In the genomic region with DNA sequence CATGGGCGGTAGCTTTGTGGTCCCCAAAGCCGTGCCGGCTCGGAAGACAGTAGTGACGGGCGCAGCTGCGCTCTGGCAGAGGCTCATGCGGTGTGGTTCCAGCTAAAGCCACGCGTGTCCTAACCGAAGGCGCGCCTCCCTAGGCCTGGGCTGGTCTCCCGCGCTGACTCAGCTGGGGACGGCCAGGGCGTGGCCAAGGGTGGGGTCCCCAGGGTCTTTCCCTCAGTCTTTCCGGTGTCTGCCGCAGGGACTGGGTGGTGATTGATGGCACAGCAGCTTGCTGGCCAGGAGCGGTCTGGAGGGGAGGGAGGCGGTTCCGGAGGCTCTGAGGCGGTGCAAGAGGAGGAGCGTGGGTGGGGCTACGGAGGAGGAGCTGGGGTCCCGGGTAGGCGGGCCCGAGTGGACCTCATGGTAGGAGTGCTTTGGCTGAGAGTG, we compare ENCODE assay signal across 8 mouse cellular contexts. TPM values are rescaled to one million over a fixed set of nuclear protein-coding genes. Genes with fewer than 3 reads are reported as not detected.
DNase-seq lines count a peak whose midpoint lies in the region; ATAC-seq and TF ChIP-seq lines count a peak whose summit lies in the region.

No protein-coding gene starts in this region.

- H3K9ac ChIP-seq in MEL (ENCODE audit: control insufficient read depth, low read depth, low read length, poor library complexity, severe bottlenecking): peak overlapping the region; percentile 78
- peak overlapping the region; percentile 52 for H3K9ac ChIP-seq in hindbrain, embryonic 11.5 days (ENCODE audit: low read depth, low read length)

- DNase-seq in MEL (ENCODE audit: low read depth, low spot score): peak; percentile 97
- DNase-seq in cerebellum, adult 2 months: peak; percentile 33
- peak; percentile 58 to 82 for DNase-seq in frontal cortex, adult 2 months (ENCODE audit: extremely low spot score in 1 of 2, low spot score in 1 of 2)
- peak; percentile 90 for DNase-seq in hindbrain, embryonic 11.5 days (ENCODE audit: low spot score)
- peak; percentile 55 to 56 for DNase-seq in layer of hippocampus, postnatal 25 days (ENCODE audit: extremely low spot score in 1 of 2, low spot score in 1 of 2)
- DNase-seq in lung, postnatal 25 days (ENCODE audit: low spot score): peak; percentile 97
- DNase-seq in retina, embryonic 14.5 days (ENCODE audit: low spot score): peak; percentile 88
- peak; percentile 92 to 93 for DNase-seq in thymus, postnatal 36 days

- peaks cover 2 to 33% of the 10 kb centered on the region in 2 experiments; a peak in 3 of 4 replicates for H3K4me1 ChIP-seq in MEL (ENCODE audit: control insufficient read depth in 1 of 2, insufficient read depth in 2 of 2, low read length in 2 of 2)
- no peaks in the 10 kb centered on the region for H3K4me1 ChIP-seq in cerebellum, adult 2 months (ENCODE audit: control insufficient read depth, insufficient read depth, low read length)
- no peaks in the 10 kb centered on the region; the same call in 1 of the 2 replicates for H3K4me1 ChIP-seq in hindbrain, embryonic 11.5 days (replicated peaks; ENCODE audit: control insufficient read depth, insufficient read depth, low read length)

- TF ChIP-seq POLR2A in MEL (IDR thresholded peaks at IDR 0.05; ENCODE audit: control insufficient read depth in 1 of 2, insufficient read depth in 1 of 2, low read depth in 1 of 2, low read length in 2 of 2, poor library complexity in 1 of 2): peak; percentile 46 to 57; a peak in 2 of 4 replicates
- no peak for TF ChIP-seq POLR2A in cerebellum, adult 2 months (IDR thresholded peaks at IDR 0.05; ENCODE audit: borderline replicate concordance, insufficient read depth, low read length)

- H3K27me3 ChIP-seq in MEL (ENCODE audit: control insufficient read depth in 1 of 2, insufficient read depth in 2 of 2, low read length in 2 of 2): no peaks in the 10 kb centered on the region
- no peaks in the 10 kb centered on the region for H3K27me3 ChIP-seq in cerebellum, adult 2 months (ENCODE audit: control insufficient read depth, insufficient read depth, low read length)
- peaks cover 2% of the 10 kb centered on the region; the same call in 1 of the 2 replicates for H3K27me3 ChIP-seq in hindbrain, embryonic 11.5 days (ENCODE audit: control insufficient read depth, insufficient read depth, low read length)

- no peak for TF ChIP-seq RAD21 in MEL (IDR thresholded peaks at IDR 0.05; ENCODE audit: low read depth, low read length)

- no peaks in the 10 kb centered on the region for H3K9me3 ChIP-seq in MEL (replicated peaks; ENCODE audit: insufficient read depth, low read length)
- no peaks in the 10 kb centered on the region for H3K9me3 ChIP-seq in hindbrain, embryonic 11.5 days (ENCODE audit: control insufficient read depth, low read length)

- H3K27ac ChIP-seq in MEL (ENCODE audit: control insufficient read depth, low read depth, low read length): peak overlapping the region; percentile 68
- H3K27ac ChIP-seq in cerebellum, adult 2 months (ENCODE audit: insufficient read depth, low read length): no peak overlapping the region
- no peak overlapping the region for H3K27ac ChIP-seq in hindbrain, embryonic 11.5 days (ENCODE audit: low read depth, low read length)

- H3K4me3 ChIP-seq in MEL (ENCODE audit: control insufficient read depth in 1 of 2, insufficient read depth in 1 of 2, low read depth in 2 of 2, low read length in 2 of 2): peak overlapping the region; percentile 58 to 82
- peak overlapping the region; percentile 39 for H3K4me3 ChIP-seq in cerebellum, adult 2 months (replicated peaks; ENCODE audit: insufficient read depth, low read depth, low read length)
- peak overlapping the region; percentile 43 for H3K4me3 ChIP-seq in hindbrain, embryonic 11.5 days (ENCODE audit: low read depth, low read length)

- peak overlapping the region; percentile 89 for H3K4me2 ChIP-seq in hindbrain, embryonic 11.5 days (replicated peaks; ENCODE audit: low read depth, low read length)

- ATAC-seq in hindbrain, embryonic 11.5 days (ENCODE audit: low FRiP score): peak; percentile 96

- H3K79me2 ChIP-seq in MEL (ENCODE audit: control insufficient read depth, insufficient read depth, low read length, poor library complexity): peaks cover 12% of the 10 kb centered on the region

- TF ChIP-seq EP300 in MEL (IDR thresholded peaks at IDR 0.05; ENCODE audit: low read depth in 1 of 2, low read length in 2 of 2): no peak; a peak in 1 of 4 replicates

- H3K36me3 ChIP-seq in MEL (ENCODE audit: control insufficient read depth in 1 of 2, insufficient read depth in 2 of 2, low read length in 2 of 2): peaks cover 0 to 16% of the 10 kb centered on the region in 2 experiments; a peak in 2 of 4 replicates
- no peaks in the 10 kb centered on the region for H3K36me3 ChIP-seq in hindbrain, embryonic 11.5 days (ENCODE audit: control insufficient read depth, insufficient read depth, low read length)

- TF ChIP-seq CTCF in MEL (IDR thresholded peaks at IDR 0.05 in 2 of 3, conservative IDR thresholded peaks at IDR 0.05 in 1 of 3; ENCODE audit: control insufficient read depth in 1 of 3, insufficient read depth in 1 of 3, low read depth in 2 of 3, low read length in 3 of 3, poor library complexity in 1 of 3, severe bottlenecking in 1 of 3): no peak
- TF ChIP-seq CTCF in cerebellum, adult 2 months (IDR thresholded peaks at IDR 0.05; ENCODE audit: borderline replicate concordance, insufficient read depth, low read depth, low read length): no peak

- WGBS in cerebellum, adult 2 months: 1% methylated on average over 28 of the region's 28 CpGs
- WGBS in hindbrain, embryonic 11.5 days: under 1% methylated on average over 28 of the region's 28 CpGs

TF ChIP-seq in MEL, 35 proteins besides CTCF, POLR2A, EP300 and RAD21:
- TF ChIP-seq BHLHE40 (IDR thresholded peaks at IDR 0.05; ENCODE audit: borderline replicate concordance, low read depth, low read length) (no peak), SIN3A (IDR thresholded peaks at IDR 0.05; ENCODE audit: low read length) (peak; percentile 75; the same call in 1 of the 2 replicates), SMC3 (IDR thresholded peaks at IDR 0.05; ENCODE audit: low read depth, low read length) (no peak), KAT2A (conservative IDR thresholded peaks at IDR 0.05; ENCODE audit: low read depth, low read length) (no peak), MAFK (IDR thresholded peaks at IDR 0.05; ENCODE audit: borderline replicate concordance, low read depth, low read length) (peak; percentile 39; the same call in 1 of the 2 replicates), POLR2AphosphoS2 (IDR thresholded peaks at IDR 0.05; ENCODE audit: low read length) (0 out of 2 replicates have a peak, but pooled peaks have one; percentile 39), ELF1 (IDR thresholded peaks at IDR 0.05; ENCODE audit: low read depth, low read length) (0 out of 2 replicates have a peak, but pooled peaks have one; percentile 48), MXI1 (IDR thresholded peaks at IDR 0.05; ENCODE audit: low read depth, low read length) (peak; percentile 80), MYC (IDR thresholded peaks at IDR 0.05; ENCODE audit: low read depth, low read length) (no peak; the same call in 1 of the 2 replicates), TCF12 (IDR thresholded peaks at IDR 0.05; ENCODE audit: low read depth, low read length) (0 out of 2 replicates have a peak, but pooled peaks have one; percentile 27), NELFE (IDR thresholded peaks at IDR 0.05; ENCODE audit: low read depth, low read length) (peak; percentile 61), MEF2A (IDR thresholded peaks at IDR 0.05; ENCODE audit: extremely low read depth, insufficient replicate concordance, low read depth, low read length, poor library complexity, severe bottlenecking) (no peak), USF2 (IDR thresholded peaks at IDR 0.05; ENCODE audit: borderline replicate concordance in 1 of 2, insufficient read depth in 1 of 2, low read depth in 1 of 2, low read length in 2 of 2) (no peak), MAX (IDR thresholded peaks at IDR 0.05; ENCODE audit: low read length) (no peak; the same call in none of the 2 replicates), TBP (IDR thresholded peaks at IDR 0.05; ENCODE audit: low read depth, low read length) (no peak), RCOR1 (IDR thresholded peaks at IDR 0.05; ENCODE audit: low read depth, low read length) (0 out of 2 replicates have a peak, but pooled peaks have one; percentile 21), ETS1 (IDR thresholded peaks at IDR 0.05; ENCODE audit: low read depth, low read length) (peak; percentile 78), GATA1 (IDR thresholded peaks at IDR 0.05; ENCODE audit: low read depth, low read length) (no peak), E2F4 (IDR thresholded peaks at IDR 0.05; ENCODE audit: borderline replicate concordance, low read depth, low read length) (no peak; the same call in 1 of the 2 replicates), UBTF (IDR thresholded peaks at IDR 0.05; ENCODE audit: borderline replicate concordance, insufficient read depth, low read depth, low read length) (no peak), MAZ (IDR thresholded peaks at IDR 0.05; ENCODE audit: low read depth, low read length) (peak; percentile 76), ZMIZ1 (IDR thresholded peaks at IDR 0.05; ENCODE audit: low read depth, low read length) (peak; percentile 49; the same call in 1 of the 2 replicates)
TF ChIP-seq in MEL: peak in this region for 11.

RNA-seq across cellular contexts. Expression of a gene that starts 54.2 kb away (rescaled TPM):
- total RNA-seq in MEL (2012; rRNA removed): 12.9 and 13.9 TPM in 2 replicates
- 10 to 100 TPM in 1 of 2 experiments, not detected in 1; 15.4 TPM for polyA plus RNA-seq in MEL (2012; ENCODE audit: insufficient read depth in 1 of 2, insufficient read length in 2 of 2, low read depth in 1 of 2, low replicate concordance in 2 of 2, missing spikeins in 1 of 2)
- polyA plus RNA-seq in cerebellum, adult 2 months (2012; rRNA removed): 50.7 and 52.3 TPM in 2 replicates
- polyA plus RNA-seq in frontal cortex, adult 2 months (2012; rRNA removed): 76.0 and 85.8 TPM in 2 replicates
- 23.5 and 27.7 TPM in 2 replicates for polyA plus RNA-seq in hindbrain, embryonic 11.5 days (2014; fragmentation: Nextera tagmentation; extraction: Ambion mirVana)
- 10 to 100 TPM; 64.0 to 74.4 TPM for total RNA-seq in layer of hippocampus, postnatal 25 days (2021)

Comparison
In these comparisons a context has a peak if more than half of its experiments do, and no peak if none do; other contexts are left out.
1. DNase-seq: peak in every context shown above with its lines; median percentile 97 in MEL; 97 in lung, postnatal 25 days; 92 in thymus, postnatal 36 days; 90 in hindbrain, embryonic 11.5 days; 88 in retina, embryonic 14.5 days; 70 in frontal cortex, adult 2 months; 56 in layer of hippocampus, postnatal 25 days; 33 in cerebellum, adult 2 months.